ENCODE assay signal across 2 mouse cellular contexts in genomic region chr2:39001866-39002265, GRCm38 (mm10).
TF ChIP-seq lines count a peak whose summit lies in the region.

No protein-coding gene starts in this region.

TF ChIP-seq in CH12.LX, 34 proteins besides CTCF, POLR2A, EP300 and RAD21:
- 0 out of 2 replicates have a peak, but pooled peaks have one; percentile 29 for TF ChIP-seq SIN3A (IDR thresholded peaks at IDR 0.05; ENCODE audit: low read length)
- no peak for TF ChIP-seq E2F4 (IDR thresholded peaks at IDR 0.05; ENCODE audit: insufficient replicate concordance, low read depth, low read length)
- TF ChIP-seq BHLHE40 (IDR thresholded peaks at IDR 0.05; ENCODE audit: low read depth, low read length): no peak

TF ChIP-seq in MEL, 35 proteins besides CTCF, POLR2A, EP300 and RAD21:
- TF ChIP-seq CHD1 (IDR thresholded peaks at IDR 0.05; ENCODE audit: low read depth, low read length) (no peak), POLR2AphosphoS5 (IDR thresholded peaks at IDR 0.05; ENCODE audit: borderline replicate concordance, low read depth, low read length) (no peak), BHLHE40 (IDR thresholded peaks at IDR 0.05; ENCODE audit: borderline replicate concordance, low read depth, low read length) (no peak), ETS1 (IDR thresholded peaks at IDR 0.05; ENCODE audit: low read depth, low read length) (no peak), POLR2AphosphoS2 (IDR thresholded peaks at IDR 0.05; ENCODE audit: low read length) (no peak), TBP (IDR thresholded peaks at IDR 0.05; ENCODE audit: low read depth, low read length) (no peak), MEF2A (IDR thresholded peaks at IDR 0.05; ENCODE audit: extremely low read depth, insufficient replicate concordance, low read depth, low read length, poor library complexity, severe bottlenecking) (no peak)
